Mouse (Mus musculus) lung, postnatal 14 days (tissue): ENCODE measurements around the gene Cradd.

Experiments used
- DNase-seq: peaks from one replicate; pipeline ENCODE4 v3.0.0; 2021

The Cradd gene

DNA sequence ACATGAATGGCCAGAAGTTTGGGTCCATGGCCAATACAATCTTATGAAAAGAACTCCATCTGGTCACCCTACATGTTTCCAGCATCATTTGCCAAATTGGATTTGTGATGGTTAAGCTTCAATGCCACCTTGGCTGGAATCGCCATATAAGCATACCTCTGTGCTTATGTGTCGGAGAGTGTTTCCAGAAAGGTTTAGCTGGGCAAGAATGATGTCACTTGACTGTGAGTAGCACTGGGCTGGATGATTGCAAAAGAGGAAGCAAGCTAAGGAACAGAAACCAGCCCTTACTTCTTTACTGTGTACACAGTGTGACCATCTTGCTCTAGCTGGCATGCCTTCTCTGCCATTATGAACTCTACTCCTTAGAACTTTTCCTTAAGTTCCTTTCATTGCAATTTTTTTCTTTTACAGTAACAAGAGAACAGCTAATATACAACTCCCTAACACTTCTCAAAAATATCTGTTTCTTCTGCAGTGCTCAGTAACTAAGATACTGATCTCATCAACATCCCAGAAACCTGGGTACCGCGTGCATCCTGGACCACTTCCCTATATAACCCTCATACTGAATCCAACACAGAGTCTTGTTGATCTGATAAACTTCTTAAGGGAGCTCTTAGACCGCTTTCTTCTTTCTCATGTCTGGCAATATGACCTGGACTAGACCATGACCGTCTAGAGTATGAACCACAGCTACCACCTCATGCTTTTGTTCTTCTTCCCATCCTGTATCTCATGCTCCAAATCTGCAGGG lies 172.7 kb downstream of the Cradd start:
- DNase-seq: no peak

DNA sequence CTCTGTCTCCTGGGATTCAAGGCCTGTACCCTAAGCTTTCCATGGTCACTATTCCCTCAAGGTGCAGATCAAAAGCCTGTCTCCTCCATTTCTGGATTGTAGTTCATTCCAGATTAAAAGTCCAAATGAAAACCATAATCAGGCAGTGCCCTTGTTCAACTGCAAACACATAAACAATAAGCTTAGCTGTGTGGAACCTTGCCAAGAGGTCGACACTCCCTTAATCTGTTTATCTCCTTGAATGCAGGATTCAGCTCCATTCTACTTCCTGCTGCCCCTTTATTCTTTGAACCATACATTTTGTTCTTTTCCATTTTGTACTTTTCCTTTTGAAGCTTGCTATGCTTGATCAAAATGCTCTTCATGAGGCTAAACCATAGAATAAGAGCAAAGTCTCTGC lies 174.3 kb downstream of the Cradd start:
- DNase-seq: no peak

DNA sequence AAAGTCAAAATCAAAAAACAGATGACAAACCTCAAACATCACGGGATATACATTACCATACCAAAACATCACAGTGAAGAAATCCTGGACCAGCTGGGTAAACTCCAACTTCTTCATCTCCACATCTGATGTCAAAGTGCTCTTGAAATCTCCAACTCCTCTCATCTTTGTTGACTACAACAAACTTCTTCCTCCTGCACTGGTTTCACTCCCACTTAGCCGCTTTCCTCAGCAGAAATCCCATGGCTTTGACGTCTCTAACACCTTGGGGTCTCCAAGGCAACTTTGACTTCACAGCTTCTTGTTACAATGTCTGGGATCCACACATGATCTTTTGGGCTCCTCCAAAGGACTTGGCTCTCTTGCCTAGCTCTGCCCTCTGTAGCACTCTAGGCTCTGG lies 175.3 kb downstream of the Cradd start:
- no peak for DNase-seq

DNA sequence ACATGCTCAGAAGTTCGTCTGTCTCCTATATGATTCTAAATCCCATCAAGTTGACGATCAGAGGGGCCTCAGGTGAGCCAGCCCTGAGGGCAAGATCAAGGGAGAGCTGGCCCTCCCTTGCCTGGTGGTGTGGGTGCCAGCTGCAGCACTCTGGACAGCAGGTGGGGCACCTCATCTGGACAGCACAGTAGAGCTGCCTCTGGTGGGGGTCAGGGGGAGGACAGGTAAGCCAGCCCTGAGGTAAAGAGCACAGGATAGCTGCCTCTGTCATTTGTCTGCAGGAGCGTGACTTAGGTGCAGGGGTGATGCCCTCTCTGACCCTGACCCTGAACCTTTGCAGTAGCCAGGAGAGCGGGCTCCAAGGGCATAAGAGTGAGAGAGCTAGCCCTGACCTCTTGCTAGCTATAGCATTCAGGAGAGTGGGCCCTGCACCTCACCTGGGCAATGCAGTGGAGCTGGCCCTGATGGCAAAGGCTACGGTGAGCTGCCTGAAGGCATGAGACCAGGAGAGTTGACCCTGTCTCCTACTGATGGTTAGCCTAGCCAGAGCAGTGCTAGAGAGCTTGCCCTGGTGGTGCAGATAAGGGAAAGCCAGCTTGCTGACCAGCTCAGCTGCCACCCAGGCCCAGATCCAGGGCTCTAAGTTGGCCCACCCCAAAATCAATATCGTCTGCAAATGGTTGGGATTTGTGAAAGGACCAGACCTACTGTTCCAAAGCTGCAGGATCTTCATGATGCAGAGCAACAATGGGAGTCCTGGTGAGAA lies 176.6 kb downstream of the Cradd start:
- no peak for DNase-seq

DNA sequence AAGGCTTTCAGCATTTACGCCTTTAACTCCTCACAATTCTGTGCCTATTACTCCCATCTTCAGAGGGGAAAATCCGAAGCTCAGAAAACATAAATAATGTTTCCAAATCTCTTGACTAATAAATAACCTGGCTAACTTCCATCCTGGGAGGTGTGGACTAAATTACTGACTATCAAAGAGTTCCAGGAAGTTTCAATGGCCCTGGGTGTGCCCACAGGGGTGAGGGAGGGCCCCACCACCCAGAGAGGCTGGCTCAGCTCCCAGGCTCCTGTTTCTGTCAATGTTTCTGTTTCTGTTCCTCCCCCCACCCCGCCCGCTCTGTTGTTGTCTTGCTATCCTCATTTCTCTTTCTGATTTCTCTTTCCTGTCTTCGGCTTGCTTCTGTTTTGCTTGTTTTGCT lies 177.4 kb downstream of the Cradd start:
- peak; percentile 70 for DNase-seq

DNA sequence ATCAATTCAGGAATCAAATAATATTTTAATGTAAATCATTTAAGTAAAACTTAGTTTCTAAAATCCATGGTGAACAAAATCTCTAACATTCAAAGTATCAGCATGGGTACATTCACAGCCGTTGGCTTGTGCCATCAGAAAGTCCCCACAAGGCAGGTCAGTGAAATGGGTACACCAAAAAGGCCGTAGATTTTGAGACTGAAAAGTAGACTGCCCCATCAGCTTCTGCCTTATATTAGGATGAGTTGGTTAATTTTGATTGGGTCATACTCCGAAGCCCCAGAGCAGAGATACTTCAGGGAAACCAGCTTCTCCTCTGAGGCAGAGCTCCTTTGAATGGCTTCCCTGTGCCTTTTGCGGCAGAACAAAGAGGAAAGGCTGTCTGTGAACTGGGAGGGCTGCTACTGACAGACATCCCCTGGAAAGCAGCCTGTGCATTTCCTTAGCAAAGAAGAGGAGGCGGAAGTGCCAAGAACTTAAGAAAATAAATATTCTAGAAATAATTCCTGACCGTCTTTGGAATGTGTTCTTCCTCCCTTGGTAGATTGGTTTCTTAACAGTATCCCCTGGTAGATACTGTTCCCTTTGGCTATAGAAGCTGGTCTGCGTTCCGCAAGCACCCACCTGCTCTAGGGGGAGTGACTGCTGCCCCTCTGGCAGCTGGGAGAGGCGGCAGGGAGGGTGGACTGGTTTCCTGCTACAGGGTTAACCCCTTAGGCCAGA lies 178.6 kb downstream of the Cradd start:
- peak; percentile 55 for DNase-seq

DNA sequence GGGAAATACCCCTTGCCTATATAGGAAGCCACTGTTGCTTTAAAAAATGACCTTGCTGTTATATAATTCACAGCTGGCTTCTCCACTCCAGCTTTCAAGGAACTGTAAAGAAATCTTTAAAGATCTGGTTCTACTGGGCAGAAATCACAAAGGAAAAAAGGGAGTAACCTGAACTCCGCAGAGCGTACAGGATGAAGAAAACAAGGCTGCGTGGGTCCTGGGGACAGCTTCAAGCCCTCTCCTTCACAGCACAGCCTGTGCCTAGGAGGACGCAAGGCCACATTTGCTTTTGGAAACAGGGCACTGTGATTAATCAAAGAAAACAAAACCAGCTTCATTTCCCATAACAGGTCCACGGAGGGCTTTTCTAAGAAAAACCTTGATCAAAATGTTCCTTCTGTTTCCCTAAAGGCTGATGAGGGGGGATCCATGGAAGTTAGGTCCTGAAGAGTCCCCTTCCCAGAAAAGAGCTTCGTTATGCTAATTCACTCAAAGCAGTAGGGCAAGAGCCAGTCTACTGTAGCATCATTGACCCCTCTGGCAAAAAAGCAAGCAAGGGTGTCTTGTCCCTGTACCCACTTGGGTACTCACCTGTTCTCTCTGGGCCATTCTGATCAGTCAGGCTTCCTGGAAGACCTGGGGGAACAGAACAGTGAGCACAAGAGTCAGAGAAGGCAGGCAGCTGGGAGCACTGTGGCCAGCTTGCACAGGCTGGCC lies 179.4 kb downstream of the Cradd start:
- DNase-seq: no peak

DNA sequence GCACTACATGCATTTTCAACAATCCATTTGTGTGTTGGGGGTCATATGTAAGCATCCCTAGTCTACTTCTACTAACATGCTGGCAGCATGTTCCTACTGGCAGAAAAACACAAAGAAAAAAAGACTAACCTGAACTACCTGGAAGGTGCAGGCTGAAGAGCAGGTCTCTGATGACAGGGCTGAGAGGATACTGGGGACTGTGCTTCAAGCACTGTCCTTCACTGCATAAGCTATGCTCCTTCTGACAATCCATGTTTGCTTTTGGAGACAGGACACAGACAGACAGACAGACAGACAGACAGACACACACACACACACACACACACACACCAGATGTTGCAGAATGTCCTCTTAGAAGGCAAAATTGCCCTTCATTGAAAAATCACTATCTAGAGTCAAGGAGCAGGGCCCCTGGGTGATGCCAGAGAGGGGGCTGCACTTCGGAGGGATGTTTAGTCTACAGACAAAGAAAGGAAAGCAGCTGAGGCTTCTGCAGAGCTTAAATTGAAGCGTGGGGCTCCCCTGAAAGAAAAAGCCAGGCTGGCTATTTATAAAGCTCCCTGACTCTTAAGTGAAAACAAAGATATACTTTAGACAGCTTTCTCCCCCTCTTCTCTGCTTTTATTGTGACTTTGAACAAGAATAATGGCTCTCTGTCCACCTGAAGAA lies 180.4 kb downstream of the Cradd start:
- DNase-seq: no peak

DNA sequence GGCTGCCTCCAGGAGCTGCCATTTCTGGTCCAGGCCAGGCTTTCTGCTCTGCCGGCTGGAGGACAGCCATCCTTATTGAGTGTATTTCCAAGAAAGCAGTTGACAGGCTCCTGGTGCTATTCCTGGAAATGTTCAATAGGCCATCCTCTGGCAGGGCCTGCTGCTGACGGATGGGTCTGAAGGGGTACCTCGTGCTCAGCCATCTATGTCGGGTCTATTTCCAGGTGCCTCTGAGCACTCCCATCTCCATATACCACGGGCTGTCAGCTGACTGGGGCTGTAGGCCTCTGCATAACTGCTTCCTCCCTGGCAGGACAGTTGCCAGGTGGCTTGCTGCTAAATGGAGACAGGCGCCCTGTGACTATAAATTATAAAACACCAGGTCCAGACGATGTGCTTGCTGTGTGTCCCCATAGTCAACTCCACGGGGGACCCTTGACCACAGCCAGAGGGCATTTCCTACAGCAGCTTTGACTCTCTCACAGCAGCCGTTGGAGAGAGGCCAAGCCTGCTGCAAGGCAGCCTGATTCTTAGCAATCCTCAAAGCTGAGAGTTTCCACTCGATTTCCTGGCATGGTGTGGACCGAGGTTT lies 181.0 kb downstream of the Cradd start:
- peak; percentile 81 for DNase-seq

DNA sequence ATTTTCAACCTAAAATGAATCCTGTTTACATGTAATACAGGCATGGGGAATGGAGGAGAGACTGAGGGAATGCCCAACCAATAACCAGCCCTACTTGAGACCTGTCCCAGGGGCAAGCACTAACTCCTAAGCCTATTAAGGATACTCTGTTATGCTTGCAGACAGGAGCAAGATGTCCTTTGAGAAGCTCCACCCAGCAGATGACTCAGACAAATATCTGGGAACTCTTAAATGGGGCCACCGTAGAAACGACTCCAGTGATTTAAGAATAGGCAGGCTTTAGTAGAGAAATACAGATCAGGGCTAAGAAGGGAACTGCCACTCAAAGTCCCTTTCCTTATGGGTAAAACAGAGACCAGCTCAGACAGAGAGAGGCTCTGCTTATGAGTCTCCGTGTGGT lies 182.9 kb downstream of the Cradd start:
- DNase-seq: no peak

DNA sequence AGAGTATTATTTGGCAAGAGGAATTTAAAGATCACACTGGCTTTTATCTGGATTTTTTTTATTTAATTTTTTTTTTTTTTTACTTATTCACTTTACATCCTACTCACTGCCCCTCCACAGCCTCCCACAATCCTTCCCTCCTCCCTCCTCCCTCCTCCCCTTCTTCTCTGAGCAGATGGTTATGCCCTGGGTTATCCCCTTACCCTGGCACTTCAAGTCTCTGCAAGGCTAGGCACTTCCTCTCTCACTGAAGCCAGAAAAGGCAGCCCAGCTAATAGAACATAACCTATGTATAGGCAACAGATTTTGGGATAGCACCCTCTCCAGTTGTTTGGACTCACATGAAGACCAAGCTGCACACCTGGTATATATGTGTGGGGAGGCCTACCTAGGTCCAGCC lies 183.7 kb downstream of the Cradd start:
- DNase-seq: no peak

DNA sequence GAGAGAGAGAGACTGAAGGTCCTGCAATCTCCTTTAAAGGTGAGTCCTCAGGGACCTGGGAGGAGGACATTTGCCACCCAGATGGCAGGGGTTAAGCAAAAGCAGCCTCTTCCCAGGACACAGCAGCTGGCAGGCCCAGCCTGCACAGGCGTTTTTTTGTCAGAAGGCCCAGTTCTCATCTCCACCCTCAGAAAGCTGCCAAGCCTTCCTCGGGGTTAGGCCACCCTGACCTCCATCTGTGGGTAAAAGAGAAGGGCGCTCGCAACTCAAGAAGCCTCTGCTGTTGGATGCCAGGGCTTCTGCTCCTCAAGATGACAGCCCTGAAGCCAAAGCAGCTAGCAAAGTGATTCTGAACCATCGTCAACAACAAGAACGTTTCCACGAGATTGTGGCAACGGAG lies 184.3 kb downstream of the Cradd start:
- peak; percentile 54 for DNase-seq

DNA sequence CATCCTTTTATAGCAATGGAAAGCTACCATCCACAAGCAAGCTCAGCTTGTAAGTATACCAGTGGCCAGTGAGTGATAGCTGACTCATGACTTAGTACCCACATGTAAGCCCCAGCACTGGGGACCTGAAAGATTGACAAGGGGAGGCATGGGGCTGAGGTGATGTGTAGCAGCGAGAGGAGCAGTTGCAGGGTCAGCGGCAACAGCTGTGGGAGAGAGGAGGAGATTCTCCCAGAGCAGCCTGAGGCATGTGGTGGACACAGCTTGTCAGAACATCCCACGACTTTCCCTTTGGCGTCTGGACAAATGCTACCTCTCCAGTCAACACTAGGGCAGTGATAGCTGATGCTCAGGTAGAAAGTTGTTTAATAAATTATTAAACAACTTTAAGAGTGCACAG lies 190.9 kb downstream of the Cradd start:
- no peak for DNase-seq
